In the genomic region with DNA sequence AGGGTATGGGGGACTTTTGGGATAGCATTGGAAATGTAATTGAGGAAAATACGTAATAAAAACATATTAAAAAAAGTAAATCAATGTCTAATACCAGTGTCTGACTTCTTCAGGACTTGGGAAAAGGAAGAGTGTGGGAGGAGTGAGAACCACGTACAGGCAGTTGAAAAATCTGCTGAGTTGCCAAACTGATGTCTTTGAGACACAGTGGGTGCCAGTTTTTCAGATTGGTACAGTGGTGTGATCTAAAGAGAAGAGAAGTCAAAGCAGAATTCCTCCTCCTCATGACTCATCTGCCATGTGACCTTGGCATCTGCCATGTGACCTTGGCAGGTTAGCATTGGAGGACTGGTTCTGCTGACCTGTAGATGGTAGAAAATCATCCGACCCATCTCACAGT, we compare ENCODE assay signal across 11 mouse cellular contexts.
"Had no signal": no experiment of that assay in that cellular context is flagged by ENCODE, and none has a peak within 500 bp of the region (broad histone marks: within the 10 kb centered on the region; RNA-seq: fewer than 3 reads in every experiment).

No protein-coding gene starts in this region.

- DNase-seq: retina, postnatal 1 day; right cerebral cortex, postnatal 14 days; right cerebral cortex, postnatal 25 days; right cerebral cortex, postnatal 4 days; spleen, adult 18-20 months; thymus, adult 18-20 months; thymus, adult 2 months; thymus, postnatal 14 days; thymus, postnatal 25 days; thymus, postnatal 36 days; thymus, postnatal 4 days had no signal
